Mouse (Mus musculus) lung, embryonic 16.5 days (tissue): ENCODE data around the gene Lrrtm3. TPM values are rescaled to one million over a fixed set of nuclear protein-coding genes. Genes with fewer than 3 reads are reported as not detected.

ENCODE experiments used
- ATAC-seq: fragments of 200-750 bp; cut with Nextera tagmentation; 2 replicates; pipeline ENCODE4 v1.8.0; 2017; ENCODE audit warnings: low read depth, mild to moderate bottlenecking, moderate library complexity
- H3K27ac ChIP-seq: fragments of 300-500 bp; sonication (generic); 2 replicates; pipeline ENCODE4 v1.5.1; 2014; ENCODE audit warnings: mild to moderate bottlenecking, control low read depth, low read length
- H3K27me3 ChIP-seq: fragments of 300-500 bp; sonication (generic); 2 replicates; pipeline ENCODE4 v1.6.1; 2014; ENCODE audit warnings: low read depth, low read length, mixed read lengths; ENCODE audit not compliant: control insufficient read depth, insufficient read depth
- H3K36me3 ChIP-seq: fragments of 300-500 bp; sonication (generic); 2 replicates; pipeline ENCODE4 v1.6.1; 2014; ENCODE audit warnings: low read length; ENCODE audit not compliant: control insufficient read depth, insufficient read depth
- H3K4me1 ChIP-seq: fragments of 300-500 bp; sonication (generic); replicated peaks from 2 replicates; pipeline ENCODE4 v1.6.1; 2014; ENCODE audit warnings: low read length, mixed read lengths; ENCODE audit not compliant: control insufficient read depth, insufficient read depth
- H3K4me2 ChIP-seq: fragments of 300-500 bp; sonication (generic); 2 replicates; pipeline ENCODE4 v1.6.1; 2014; ENCODE audit warnings: low read depth, low read length, control low read depth
- H3K4me3 ChIP-seq: fragments of 300-500 bp; sonication (generic); 2 replicates; pipeline ENCODE4 v1.5.1; 2014; ENCODE audit warnings: mild to moderate bottlenecking, low read length, control low read depth
- H3K9ac ChIP-seq: fragments of 300-500 bp; sonication (generic); 2 replicates; pipeline ENCODE4 v1.6.1; 2014; ENCODE audit warnings: low read length, control low read depth
- H3K9me3 ChIP-seq: fragments of 300-500 bp; sonication (generic); 2 replicates; pipeline ENCODE4 v1.6.1; 2016; ENCODE audit warnings: low read length; ENCODE audit not compliant: control insufficient read depth
- WGBS: fragments of 180-500 bp; shearing (Covaris S2); extraction: QIAGEN DNeasy Blood & Tissue Kit; methylation state at CpG from one replicate; pipeline ENCODE4 v1.1.7; 2014; 5-methylcytosine and 5-hydroxymethylcytosine counted together
- polyA plus RNA-seq: library from polyadenylated mRNA; unstranded; fragments of >200 nt; fragmentation: Nextera tagmentation; extraction: Ambion mirVana; gene quantifications from 2 replicates; pipeline ENCODE4 v1.2.1, GENCODE M21; 2015

Gene Lrrtm3
- polyA plus RNA-seq, 1 experiment from 2014 or later, result 2.6 TPM

- peak overlapping the region; percentile 25; the same call in 1 of the 2 replicates for H3K9ac ChIP-seq
- peaks cover 7% of the 10 kb centered on the region for H3K27me3 ChIP-seq
- H3K4me3 ChIP-seq, result peak overlapping the region; percentile 37
- H3K4me2 ChIP-seq, result peak overlapping the region; percentile 57
- no peaks in the 10 kb centered on the region for H3K9me3 ChIP-seq
- WGBS, result 8% methylated on average over 26 of the region's 26 CpGs
- no peak overlapping the region for H3K27ac ChIP-seq
- ATAC-seq, result no peak
- H3K36me3 ChIP-seq, result no peaks in the 10 kb centered on the region
- 0 out of 2 replicates have a peak, but pooled peaks cover 4% of the 10 kb centered on the region for H3K4me1 ChIP-seq
Measured at GRCm38 (mm10) chr10:64087936-64088773, 1.9 kb downstream of the Lrrtm3 start.

- Histone ChIP-seq H3K27me3 (peaks cover 7% of the 10 kb centered on the region), H3K4me2 (peak overlapping the region; percentile 57), H3K4me1 (0 out of 2 replicates have a peak, but pooled peaks cover 4% of the 10 kb centered on the region), H3K4me3 (peak overlapping the region; percentile 37), H3K9ac (no peak overlapping the region), H3K36me3 (no peaks in the 10 kb centered on the region), H3K27ac (no peak overlapping the region), H3K9me3 (no peaks in the 10 kb centered on the region)
- no peak for ATAC-seq
- 2% methylated on average over 12 of the region's 12 CpGs for WGBS
Measured at GRCm38 (mm10) chr10:64087521-64087920, 2.6 kb downstream of the Lrrtm3 start.

GRCm38 (mm10) chr10:64086567-64087391 lies 3.3 kb downstream of the Lrrtm3 start:
- peaks cover 7% of the 10 kb centered on the region for H3K27me3 ChIP-seq

GRCm38 (mm10) chr10:64086183-64086566 lies 3.9 kb downstream of the Lrrtm3 start:
- 0 out of 2 replicates have a peak, but pooled peaks cover 4% of the 10 kb centered on the region for H3K4me1 ChIP-seq
- peak overlapping the region; percentile 21; the same call in 1 of the 2 replicates for H3K4me3 ChIP-seq
- peaks cover 7% of the 10 kb centered on the region for H3K27me3 ChIP-seq
- ATAC-seq, result 0 out of 2 replicates have a peak, but pooled peaks have one; percentile 6
- 53% methylated on average over 16 of the region's 16 CpGs for WGBS
- peak overlapping the region; percentile 24; the same call in 1 of the 2 replicates for H3K9ac ChIP-seq
- no peaks in the 10 kb centered on the region for H3K9me3 ChIP-seq
- peak overlapping the region; percentile 57; the same call in 1 of the 2 replicates for H3K4me2 ChIP-seq
- no peak overlapping the region for H3K27ac ChIP-seq
- H3K36me3 ChIP-seq, result no peaks in the 10 kb centered on the region

More at GRCm38 (mm10) chr10:64086567-64087391, 3.3 kb downstream of the Lrrtm3 start:
- WGBS, result 3% methylated on average over 12 of the region's 12 CpGs
- Histone ChIP-seq H3K27ac (no peak overlapping the region), H3K4me1 (0 out of 2 replicates have a peak, but pooled peaks cover 4% of the 10 kb centered on the region), H3K9ac (peak overlapping the region; percentile 24), H3K4me3 (peak overlapping the region; percentile 21), H3K4me2 (peak overlapping the region; percentile 57), H3K9me3 (no peaks in the 10 kb centered on the region), H3K36me3 (no peaks in the 10 kb centered on the region)
- ATAC-seq, result peak; percentile 62

- Histone ChIP-seq H3K4me1 (0 out of 2 replicates have a peak, but pooled peaks cover 4% of the 10 kb centered on the region), H3K4me3 (no peak overlapping the region), H3K9ac (no peak overlapping the region), H3K27ac (no peak overlapping the region), H3K4me2 (no peak overlapping the region), H3K27me3 (peaks cover 7% of the 10 kb centered on the region), H3K36me3 (no peaks in the 10 kb centered on the region), H3K9me3 (no peaks in the 10 kb centered on the region)
- no peak for ATAC-seq
- WGBS, result 28% methylated on average over 4 of the region's 4 CpGs
Measured at GRCm38 (mm10) chr10:64084465-64084864, 5.6 kb downstream of the Lrrtm3 start.

GRCm38 (mm10) chr10:64083813-64084212 lies 6.3 kb downstream of the Lrrtm3 start:
- WGBS, result 49% methylated on average over 11 of the region's 11 CpGs
- no peak overlapping the region for H3K4me2 ChIP-seq
- no peak overlapping the region for H3K4me3 ChIP-seq
- no peak for ATAC-seq
- 0 out of 2 replicates have a peak, but pooled peaks cover 4% of the 10 kb centered on the region for H3K4me1 ChIP-seq
- H3K9me3 ChIP-seq, result no peaks in the 10 kb centered on the region
- peaks cover 3% of the 10 kb centered on the region for H3K27me3 ChIP-seq
- H3K27ac ChIP-seq, result no peak overlapping the region
- H3K36me3 ChIP-seq, result no peaks in the 10 kb centered on the region
- H3K9ac ChIP-seq, result no peak overlapping the region

- H3K9me3 ChIP-seq, result no peaks in the 10 kb centered on the region
- H3K27me3 ChIP-seq, result no peaks in the 10 kb centered on the region; the same call in none of the 2 replicates
- WGBS, result 61% methylated on average over 3 of the region's 3 CpGs
- no peak for ATAC-seq
- no peak overlapping the region for H3K4me3 ChIP-seq
- H3K4me1 ChIP-seq, result 0 out of 2 replicates have a peak, but pooled peaks cover 4% of the 10 kb centered on the region
- no peak overlapping the region for H3K9ac ChIP-seq
- H3K27ac ChIP-seq, result no peak overlapping the region
- no peaks in the 10 kb centered on the region for H3K36me3 ChIP-seq
- H3K4me2 ChIP-seq, result no peak overlapping the region
Measured at GRCm38 (mm10) chr10:64082345-64082744, 7.7 kb downstream of the Lrrtm3 start.

GRCm38 (mm10) chr10:64076410-64077052 lies 13.5 kb downstream of the Lrrtm3 start:
- peak overlapping the region; percentile 10; the same call in 1 of the 2 replicates for H3K4me3 ChIP-seq
- WGBS, result 27% methylated on average over 10 of the region's 10 CpGs
- H3K4me1 ChIP-seq, result peaks cover 9% of the 10 kb centered on the region
- peak; percentile 77 for ATAC-seq
- H3K4me2 ChIP-seq, result peak overlapping the region; percentile 27
- H3K36me3 ChIP-seq, result no peaks in the 10 kb centered on the region
- H3K27ac ChIP-seq, result peak overlapping the region; percentile 52
- no peaks in the 10 kb centered on the region for H3K9me3 ChIP-seq
- no peaks in the 10 kb centered on the region for H3K27me3 ChIP-seq
- H3K9ac ChIP-seq, result peak overlapping the region; percentile 26; the same call in 1 of the 2 replicates
